Comparison of ENCODE assay signal across 10 mouse cellular contexts in genomic region chr6:142718167-142718566, GRCm38 (mm10). TPM values are rescaled to one million over a fixed set of nuclear protein-coding genes. Genes with fewer than 3 reads are reported as not detected.
DNase-seq lines count a peak whose midpoint lies in the region; ATAC-seq and TF ChIP-seq lines count a peak whose summit lies in the region.
"Had no signal": no experiment of that assay in that cellular context is flagged by ENCODE, and none has a peak within 500 bp of the region (broad histone marks: within the 10 kb centered on the region; RNA-seq: fewer than 3 reads in every experiment).

No protein-coding gene starts in this region.

- no peak overlapping the region for H3K9ac ChIP-seq in forebrain, embryonic 15.5 days (replicated peaks)
- H3K9ac ChIP-seq in lung, embryonic 14.5 days = no peak overlapping the region

- no peak overlapping the region for H3K4me2 ChIP-seq in forebrain, embryonic 15.5 days (replicated peaks)
- no peak overlapping the region for H3K4me2 ChIP-seq in lung, embryonic 14.5 days

- ATAC-seq in forebrain, embryonic 15.5 days (replicated peaks) = peak; percentile 58; the same call in 1 of the 2 replicates
- peak; percentile 22; the same call in 1 of the 2 replicates for ATAC-seq in lung, embryonic 14.5 days (ENCODE audit: insufficient read depth)

- H3K4me1 ChIP-seq in forebrain, embryonic 15.5 days = no peaks in the 10 kb centered on the region
- no peaks in the 10 kb centered on the region for H3K4me1 ChIP-seq in forebrain, embryonic 10.5 days
- H3K4me1 ChIP-seq in lung, embryonic 14.5 days (ENCODE audit: insufficient read depth) = no peaks in the 10 kb centered on the region

- H3K27me3 ChIP-seq in forebrain, embryonic 15.5 days = no peaks in the 10 kb centered on the region
- no peaks in the 10 kb centered on the region for H3K27me3 ChIP-seq in forebrain, embryonic 10.5 days (ENCODE audit: poor library complexity, severe bottlenecking)
- H3K27me3 ChIP-seq in lung, embryonic 14.5 days (ENCODE audit: insufficient read depth, low read length) = no peaks in the 10 kb centered on the region

- no peaks in the 10 kb centered on the region for H3K36me3 ChIP-seq in forebrain, embryonic 15.5 days
- no peaks in the 10 kb centered on the region for H3K36me3 ChIP-seq in forebrain, embryonic 10.5 days (replicated peaks)
- no peaks in the 10 kb centered on the region for H3K36me3 ChIP-seq in lung, embryonic 14.5 days (ENCODE audit: insufficient read depth)
- H3K36me3 ChIP-seq: G1E had no signal

- 69% methylated on average over 7 of the region's 7 CpGs for WGBS in forebrain, embryonic 15.5 days
- WGBS in forebrain, embryonic 10.5 days = 88% methylated on average over 7 of the region's 7 CpGs
- 44% methylated on average over 7 of the region's 7 CpGs for WGBS in lung, embryonic 14.5 days

- H3K4me3 ChIP-seq in forebrain, embryonic 15.5 days = no peak overlapping the region
- H3K4me3 ChIP-seq in forebrain, embryonic 10.5 days = no peak overlapping the region
- H3K4me3 ChIP-seq in lung, embryonic 14.5 days (ENCODE audit: low read depth, low read length) = no peak overlapping the region
- H3K4me3 ChIP-seq: myocyte had no signal

- TF ChIP-seq CTCF in lung, embryonic 14.5 days (IDR thresholded peaks at IDR 0.05; ENCODE audit: low read depth) = peak; percentile 57

- no peak for DNase-seq in forebrain, embryonic 10.5 days (ENCODE audit: extremely low spot score, low spot score)
- DNase-seq in lung, embryonic 14.5 days = peak; percentile 26
- no peak for DNase-seq in lung, postnatal 10 days
- DNase-seq in layer of hippocampus, postnatal 14 days (ENCODE audit: low spot score in 2 of 2) = peak; percentile 13 to 36
- no peak for DNase-seq in urinary bladder, postnatal 14 days (ENCODE audit: low spot score)
- no peak for DNase-seq in left cerebral cortex, adult 18-20 months (ENCODE audit: low spot score in 2 of 2)
- no peak for DNase-seq in gastrocnemius, postnatal 25 days

- H3K27ac ChIP-seq in forebrain, embryonic 15.5 days (replicated peaks) = no peak overlapping the region
- no peak overlapping the region for H3K27ac ChIP-seq in forebrain, embryonic 10.5 days
- H3K27ac ChIP-seq in lung, embryonic 14.5 days (ENCODE audit: low read depth) = no peak overlapping the region

- no peaks in the 10 kb centered on the region for H3K9me3 ChIP-seq in forebrain, embryonic 15.5 days
- 0 out of 2 replicates have a peak, but pooled peaks cover 3% of the 10 kb centered on the region for H3K9me3 ChIP-seq in forebrain, embryonic 10.5 days
- no peaks in the 10 kb centered on the region for H3K9me3 ChIP-seq in lung, embryonic 14.5 days (ENCODE audit: low read depth, low read length)
- H3K9me3 ChIP-seq: G1E had no signal

RNA-seq across cellular contexts. Expression of gene Abcc9, which starts 16.1 kb away (rescaled TPM):
- polyA plus RNA-seq in forebrain, embryonic 15.5 days (2015; fragmentation: Nextera tagmentation; extraction: Ambion mirVana) = 2.9 and 3.1 TPM in 2 replicates
- 0.73 and 1.0 TPM in 2 replicates for polyA plus RNA-seq in forebrain, embryonic 10.5 days (2016; fragmentation: Nextera tagmentation; extraction: Ambion mirVana)
- 4.9 and 6.3 TPM in 2 replicates for polyA plus RNA-seq in lung, embryonic 14.5 days (2014; fragmentation: Nextera tagmentation; extraction: Ambion mirVana)
- total RNA-seq in layer of hippocampus, postnatal 14 days (2021) = 1 to 10 TPM; 7.1 to 8.1 TPM
- 1 to 10 TPM; 3.0 to 4.7 TPM for total RNA-seq in left cerebral cortex, adult 18-20 months (2021)
- 100 to 1,000 TPM; 110 to 129 TPM for total RNA-seq in gastrocnemius, postnatal 25 days (2021)
- polyA plus RNA-seq: G1E had no signal

RNA-seq across cellular contexts. Expression of gene Cmas, which starts 38.3 kb away (rescaled TPM):
- polyA plus RNA-seq in forebrain, embryonic 15.5 days (2015; fragmentation: Nextera tagmentation; extraction: Ambion mirVana) = 147 and 160 TPM in 2 replicates
- polyA plus RNA-seq in forebrain, embryonic 10.5 days (2016; fragmentation: Nextera tagmentation; extraction: Ambion mirVana) = 68.9 and 70.6 TPM in 2 replicates
- polyA plus RNA-seq in lung, embryonic 14.5 days (2014; fragmentation: Nextera tagmentation; extraction: Ambion mirVana) = 71.1 and 71.8 TPM in 2 replicates
- 100 to 1,000 TPM; 119 to 124 TPM for total RNA-seq in layer of hippocampus, postnatal 14 days (2021)
- 100 to 1,000 TPM; 115 to 116 TPM for total RNA-seq in left cerebral cortex, adult 18-20 months (2021)
- 10 to 100 TPM; 25.8 to 29.9 TPM for total RNA-seq in gastrocnemius, postnatal 25 days (2021)

Comparison
In these comparisons a context has a peak if more than half of its experiments do, and no peak if none do; other contexts are left out.
1. DNase-seq: peak in lung, embryonic 14.5 days (single experiment) and layer of hippocampus, postnatal 14 days (2 of 2); none in forebrain, embryonic 10.5 days (single experiment), lung, postnatal 10 days (single experiment), urinary bladder, postnatal 14 days (single experiment), left cerebral cortex, adult 18-20 months (0 of 2) and gastrocnemius, postnatal 25 days (single experiment).
2. RNA of gene Abcc9, which starts 16.1 kb away (total RNA-seq): 110 to 129 TPM in gastrocnemius, postnatal 25 days; 7.1 to 8.1 TPM in layer of hippocampus, postnatal 14 days and 3.0 to 4.7 TPM in left cerebral cortex, adult 18-20 months; every median in the first group is over 10 times any median in the second.